Mouse (Mus musculus) CH12.LX (cell line): ENCODE measurements at regions not wholly inside any gene's neighbourhood (a gene's known extent, or its start where the extent isn't known, plus 50 kb on each side); places are given as distances from the start of the nearest gene placed in this dataset.

Experiments used
- DNase-seq: peaks from one replicate; pipeline ENCODE4 v3.0.0-alpha.2; 2013; ENCODE audit errors: extremely low read depth
- H3K27ac ChIP-seq: 2 replicates; pipeline ENCODE4 v1.5.1; 2012; ENCODE audit warnings: low read depth, mild to moderate bottlenecking, control low read depth, moderate library complexity; ENCODE audit not compliant: insufficient read depth
- H3K27me3 ChIP-seq: replicated peaks from 2 replicates; pipeline ENCODE3; 2012; ENCODE audit warnings: inconsistent platforms
- H3K36me3 ChIP-seq, 2 experiments: replicated peaks in 1 of 2; 2 replicates each; pipeline versions ENCODE3 to v1.6.1; 2012; ENCODE audit warnings: inconsistent platforms in 1 of 2, low read length in 1 of 2, mild to moderate bottlenecking in 1 of 2, mixed read lengths in 1 of 2, moderate library complexity in 1 of 2; ENCODE audit not compliant: control insufficient read depth in 1 of 2, insufficient read depth in 1 of 2
- H3K4me1 ChIP-seq, 2 experiments: 2 replicates each; pipeline ENCODE4 v1.6.1; 2012; ENCODE audit warnings: inconsistent platforms in 1 of 2, moderate library complexity in 1 of 2; ENCODE audit not compliant: insufficient read depth in 2 of 2, control insufficient read depth in 1 of 2
- H3K4me2 ChIP-seq: 2 replicates; pipeline ENCODE4 v1.6.1; 2012; ENCODE audit warnings: low read depth, mild to moderate bottlenecking, control low read depth; ENCODE audit not compliant: poor library complexity, insufficient read depth, severe bottlenecking
- H3K4me3 ChIP-seq, 3 experiments: fragments of 150-350 bp in 1 of 3; sonication (generic) in 1 of 3; replicated peaks in 1 of 3; 2 replicates each; pipeline versions ENCODE3 to v1.5.1; 2011 to 2012; ENCODE audit warnings: low read depth in 2 of 3, low read length in 2 of 3, mild to moderate bottlenecking in 2 of 3, moderate library complexity in 2 of 3, control low read depth in 1 of 3, improper control_type of control experiment in 1 of 3, inconsistent platforms in 1 of 3, mixed read lengths in 1 of 3; ENCODE audit not compliant: poor library complexity in 1 of 3
- H3K79me2 ChIP-seq: replicated peaks from 2 replicates; pipeline ENCODE4 v1.6.1; 2012; ENCODE audit warnings: mild to moderate bottlenecking, moderate library complexity; ENCODE audit not compliant: control insufficient read depth, poor library complexity, insufficient read depth, severe bottlenecking; ENCODE audit errors: extremely low read depth
- H3K9ac ChIP-seq: 2 replicates; pipeline ENCODE4 v1.6.1; 2012; ENCODE audit warnings: low read depth, mild to moderate bottlenecking, control low read depth, moderate library complexity; ENCODE audit not compliant: insufficient read depth
- H3K9me3 ChIP-seq: replicated peaks from 2 replicates; pipeline ENCODE3; 2012; ENCODE audit warnings: low read length, inconsistent platforms, mixed read lengths
- BHLHE40 ChIP-seq: IDR thresholded peaks from 2 replicates; pipeline ENCODE4 v1.6.1; 2011; ENCODE audit warnings: mild to moderate bottlenecking, low read depth, low read length, improper control_type of control experiment
- CHD1 ChIP-seq: IDR thresholded peaks from 2 replicates; pipeline ENCODE4 v1.6.1; 2012; ENCODE audit warnings: low read depth, low read length, improper control_type of control experiment, inconsistent platforms
- CTCF ChIP-seq, 2 experiments: IDR thresholded peaks in 1 of 2; conservative IDR thresholded peaks in 1 of 2; 2 replicates each; pipeline ENCODE4 v1.5.1; 2011 to 2012; ENCODE audit warnings: low read depth in 2 of 2, low read length in 2 of 2, improper control_type of control experiment in 1 of 2, inconsistent platforms in 1 of 2, mild to moderate bottlenecking in 1 of 2, moderate library complexity in 1 of 2
- E2F4 ChIP-seq: IDR thresholded peaks from 2 replicates; pipeline ENCODE4 v1.6.1; 2011; ENCODE audit warnings: low read depth, low read length, improper control_type of control experiment; ENCODE audit not compliant: insufficient replicate concordance
- HCFC1 ChIP-seq: IDR thresholded peaks from 2 replicates; pipeline ENCODE4 v1.6.1; 2012; ENCODE audit warnings: low read depth, mild to moderate bottlenecking, inconsistent platforms, low read length, improper control_type of control experiment
- JUN ChIP-seq: IDR thresholded peaks from 2 replicates; pipeline ENCODE4 v1.6.1; 2011; ENCODE audit warnings: low read depth, mild to moderate bottlenecking, low read length, improper control_type of control experiment, moderate library complexity; ENCODE audit not compliant: insufficient read depth
- JUND ChIP-seq: conservative IDR thresholded peaks from 2 replicates; pipeline ENCODE4 v1.6.1; 2011; ENCODE audit warnings: low read depth, low read length, improper control_type of control experiment
- KAT2A ChIP-seq: IDR thresholded peaks from 2 replicates; pipeline ENCODE4 v1.6.1; 2012; ENCODE audit warnings: low read length, improper control_type of control experiment, inconsistent platforms; ENCODE audit not compliant: insufficient replicate concordance
- MAFK ChIP-seq: IDR thresholded peaks from 2 replicates; pipeline ENCODE4 v1.6.1; 2011; ENCODE audit warnings: low read length, improper control_type of control experiment; ENCODE audit not compliant: insufficient replicate concordance
- MAX ChIP-seq: IDR thresholded peaks from 2 replicates; pipeline ENCODE4 v1.6.1; 2011; ENCODE audit warnings: low read length, improper control_type of control experiment
- MAZ ChIP-seq: IDR thresholded peaks from 2 replicates; pipeline ENCODE4 v1.6.1; 2012; ENCODE audit warnings: low read depth, mild to moderate bottlenecking, inconsistent platforms, low read length, improper control_type of control experiment, moderate library complexity
- MEF2A ChIP-seq: IDR thresholded peaks from 2 replicates; pipeline ENCODE4 v1.6.1; 2014; ENCODE audit warnings: low read depth, mild to moderate bottlenecking, inconsistent platforms, low read length, improper control_type of control experiment, borderline replicate concordance
- MXI1 ChIP-seq: IDR thresholded peaks from 2 replicates; pipeline ENCODE4 v1.6.1; 2011; ENCODE audit warnings: mild to moderate bottlenecking, low read depth, low read length, improper control_type of control experiment
- NELFE ChIP-seq: IDR thresholded peaks from 2 replicates; pipeline ENCODE4 v1.6.1; 2011; ENCODE audit warnings: low read depth, low read length, improper control_type of control experiment
- NRF1 ChIP-seq: IDR thresholded peaks from 2 replicates; pipeline ENCODE4 v1.6.1; 2014; ENCODE audit warnings: low read depth, mild to moderate bottlenecking, inconsistent platforms, low read length, improper control_type of control experiment, moderate library complexity
- PAX5 ChIP-seq: IDR thresholded peaks from 2 replicates; pipeline ENCODE4 v1.6.1; 2012; ENCODE audit warnings: low read length, inconsistent platforms, mixed read lengths
- POLR2A ChIP-seq: IDR thresholded peaks from 2 replicates; pipeline ENCODE4 v1.6.1; 2011; ENCODE audit warnings: low read depth, mild to moderate bottlenecking, improper control_type of control experiment, low read length
- RAD21 ChIP-seq: IDR thresholded peaks from 2 replicates; pipeline ENCODE4 v1.6.1; 2011; ENCODE audit warnings: low read depth, mild to moderate bottlenecking, low read length, improper control_type of control experiment, moderate library complexity
- RCOR1 ChIP-seq: conservative IDR thresholded peaks from 2 replicates; pipeline ENCODE4 v1.6.1; 2012; ENCODE audit warnings: low read depth, mild to moderate bottlenecking, inconsistent platforms, low read length, improper control_type of control experiment
- SIN3A ChIP-seq: IDR thresholded peaks from 2 replicates; pipeline ENCODE4 v1.6.1; 2012; ENCODE audit warnings: low read length, improper control_type of control experiment, inconsistent platforms
- SMC3 ChIP-seq: IDR thresholded peaks from 2 replicates; pipeline ENCODE4 v1.6.1; 2011; ENCODE audit warnings: low read depth, low read length, improper control_type of control experiment
- TBP ChIP-seq: conservative IDR thresholded peaks from 2 replicates; pipeline ENCODE4 v1.6.1; 2011; ENCODE audit warnings: low read depth, low read length, improper control_type of control experiment
- ZMIZ1 ChIP-seq: IDR thresholded peaks from 2 replicates; pipeline ENCODE4 v1.6.1; 2012; ENCODE audit warnings: low read depth, mild to moderate bottlenecking, inconsistent platforms, low read length, improper control_type of control experiment
- ZNF384 ChIP-seq: IDR thresholded peaks from 2 replicates; pipeline ENCODE4 v1.6.1; 2012; ENCODE audit warnings: low read depth, low read length, improper control_type of control experiment, inconsistent platforms
- dilution Hi-C: fragments of 300-500 bp; cut with MboI; formaldehyde crosslinking; loops from 2 replicates; pipeline ENCODE4 v1.14.3; 2020; ENCODE audit warnings: low sequenced_read_pairs; ENCODE audit not compliant: extremely low pct_unique_long_range_greater_than_20kb, extremely low pct_ligation_motif_present
- in situ Hi-C: fragments of 300-500 bp; cut with MboI; formaldehyde crosslinking; loops from 3 replicates; pipeline ENCODE4 v1.14.3; 2019; ENCODE audit warnings: low sequenced_read_pairs, low pct_ligation_motif_present, low pct_unique_long_range_greater_than_20kb, mixed read lengths

DNA sequence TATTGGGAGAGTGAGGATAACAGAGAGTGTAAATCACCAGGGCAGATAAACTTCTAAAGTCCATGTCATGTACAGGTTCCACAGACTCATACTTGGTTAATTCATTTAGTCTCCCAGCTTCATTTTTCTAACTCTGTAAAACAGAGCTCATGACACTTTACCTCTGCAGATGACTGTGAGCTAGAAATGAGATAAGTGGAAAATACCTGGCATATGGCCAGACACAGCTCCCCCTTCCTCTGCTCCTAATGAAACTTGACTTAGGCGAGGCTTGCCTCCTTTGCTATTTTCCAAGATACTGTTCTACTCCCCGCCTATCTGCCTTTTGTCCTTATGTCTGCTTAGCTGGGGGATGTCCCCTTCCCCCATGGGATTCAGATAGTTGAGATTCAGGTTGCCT is 351.7 kb upstream of the Lcorl start:
- Histone ChIP-seq H3K4me1 (no peaks in the 10 kb centered on the region), H3K27ac (no peak overlapping the region), H3K9me3 (no peaks in the 10 kb centered on the region), H3K9ac (no peak overlapping the region), H3K27me3 (no peaks in the 10 kb centered on the region), H3K36me3 (no peaks in the 10 kb centered on the region), H3K79me2 (no peaks in the 10 kb centered on the region), H3K4me3 (no peak overlapping the region), H3K4me2 (no peak overlapping the region)
- in situ Hi-C loops, result no loop called here
- no peak for DNase-seq
- TF ChIP-seq SIN3A (no peak), ZNF384 (no peak), MXI1 (no peak), POLR2A (no peak)
- dilution Hi-C loops, result no loop called here

DNA sequence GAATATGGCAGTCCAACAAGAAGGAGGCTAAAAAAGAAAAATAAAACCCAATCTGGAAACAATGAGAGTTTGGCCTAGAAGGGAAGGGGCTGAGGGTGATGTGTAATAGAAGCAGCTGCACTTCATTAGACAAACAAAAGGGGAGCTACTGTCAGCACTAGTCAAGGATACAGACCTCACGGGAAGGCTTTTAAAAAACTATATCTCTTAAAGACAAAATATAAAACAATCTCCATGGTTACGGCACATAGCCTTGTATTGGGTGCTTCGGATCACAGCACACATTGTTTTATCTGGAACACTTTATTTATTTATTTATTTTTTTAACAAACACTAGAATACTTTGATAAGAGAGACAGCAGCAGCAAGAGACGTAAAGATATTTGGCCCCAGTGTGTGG is 346.3 kb upstream of the Lcorl start:
- dilution Hi-C loops, result no loop called here
- Histone ChIP-seq H3K36me3 (no peaks in the 10 kb centered on the region), H3K9me3 (no peaks in the 10 kb centered on the region), H3K27ac (no peak overlapping the region), H3K4me2 (no peak overlapping the region), H3K9ac (no peak overlapping the region), H3K27me3 (no peaks in the 10 kb centered on the region), H3K4me1 (no peaks in the 10 kb centered on the region), H3K79me2 (no peaks in the 10 kb centered on the region), H3K4me3 (no peak overlapping the region)
- TF ChIP-seq MEF2A, result no peak
- no peak for TF ChIP-seq TBP
- TF ChIP-seq NRF1, result no peak
- no peak for DNase-seq
- in situ Hi-C loops, result no loop called here

- dilution Hi-C loops (no loop called here), in situ Hi-C loops (no loop called here)
- Histone ChIP-seq H3K27ac (no peak overlapping the region), H3K27me3 (no peaks in the 10 kb centered on the region), H3K4me3 (no peak overlapping the region), H3K9ac (no peak overlapping the region), H3K79me2 (no peaks in the 10 kb centered on the region), H3K9me3 (no peaks in the 10 kb centered on the region), H3K36me3 (no peaks in the 10 kb centered on the region), H3K4me2 (no peak overlapping the region), H3K4me1 (no peaks in the 10 kb centered on the region)
- DNase-seq, result no peak
- TF ChIP-seq CHD1 (no peak), SIN3A (no peak), NRF1 (no peak), KAT2A (no peak), MAX (no peak), TBP (no peak), NELFE (no peak), RCOR1 (no peak), MAZ (no peak), JUN (no peak), PAX5 (no peak), MAFK (no peak), HCFC1 (no peak), CTCF (conservative IDR thresholded peaks at IDR 0.05 in 1 of 2, IDR thresholded peaks at IDR 0.05 in 1 of 2; ENCODE audit: low read depth in 2 of 2, low read length in 2 of 2) (no peak), ZMIZ1 (no peak), RAD21 (no peak), BHLHE40 (no peak), SMC3 (no peak), JUND (no peak), E2F4 (no peak)
These were observed 345.0 kb upstream of the Lcorl start for GRCm38 (mm10) chr5:46202457-46202772.
